Mouse (Mus musculus): ENCODE measurements around the gene Slc6a21.

DNA sequence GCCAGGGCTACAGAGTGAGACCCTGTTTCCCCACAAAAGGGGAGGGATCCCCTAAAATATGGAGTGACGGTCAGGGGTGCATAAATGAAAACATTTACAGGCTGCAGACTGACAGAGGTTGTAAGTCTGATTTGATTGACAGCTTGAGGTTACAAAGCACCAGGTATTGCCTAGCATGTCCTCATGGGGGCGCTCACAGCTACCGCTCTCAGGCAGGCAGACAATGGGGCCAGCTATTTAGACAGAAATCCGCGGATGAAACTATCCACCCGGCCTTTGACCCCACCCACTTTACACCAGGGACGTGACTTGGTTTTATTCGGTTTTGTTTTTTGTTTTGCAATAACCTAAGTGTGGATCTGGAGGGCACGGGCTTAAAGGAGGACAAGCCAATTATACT is 32.1 kb downstream of the Slc6a21 start:
- TF ChIP-seq CTCF (IDR thresholded peaks at IDR 0.05; ENCODE audit: borderline replicate concordance, extremely low read depth, insufficient read depth, insufficient read length) = peak; percentile 77
- TF ChIP-seq POLR2A (IDR thresholded peaks at IDR 0.05; ENCODE audit: borderline replicate concordance, extremely low read depth, insufficient read depth, insufficient read length, poor library complexity, severe bottlenecking) = no peak

Data from brain, embryonic 14.5 days (tissue).